Mouse (Mus musculus): ENCODE data around the gene Poldip3.

GRCm38 (mm10) chr15:83161062-83161748 lies 12.0 kb upstream of the Poldip3 start:
- TF ChIP-seq EP300 (IDR thresholded peaks at IDR 0.05; ENCODE audit: low read length), result no peak
- no peak for TF ChIP-seq USF1 (IDR thresholded peaks at IDR 0.05; ENCODE audit: low read depth, low read length)
- no peak for TF ChIP-seq POLR2A (IDR thresholded peaks at IDR 0.05; ENCODE audit: low read depth, low read length)
- TF ChIP-seq MEF2A (IDR thresholded peaks at IDR 0.05; ENCODE audit: borderline replicate concordance, low read depth, low read length), result no peak
- TF ChIP-seq MAFK (IDR thresholded peaks at IDR 0.05; ENCODE audit: insufficient replicate concordance, low read length), result no peak
- no peak for TF ChIP-seq CTCF (conservative IDR thresholded peaks at IDR 0.05 in 1 of 2, IDR thresholded peaks at IDR 0.05 in 1 of 2; ENCODE audit: low read depth in 2 of 2, low read length in 2 of 2)
- no peak for TF ChIP-seq ZMIZ1 (IDR thresholded peaks at IDR 0.05; ENCODE audit: low read depth, low read length)
- TF ChIP-seq NELFE (IDR thresholded peaks at IDR 0.05; ENCODE audit: low read depth, low read length), result no peak
- TF ChIP-seq CHD2 (IDR thresholded peaks at IDR 0.05; ENCODE audit: low read length), result no peak
- TF ChIP-seq TCF12 (IDR thresholded peaks at IDR 0.05; ENCODE audit: low read depth, low read length), result no peak
- no peak for TF ChIP-seq ETS1 (conservative IDR thresholded peaks at IDR 0.05; ENCODE audit: low read depth, low read length)
- TF ChIP-seq ELF1 (IDR thresholded peaks at IDR 0.05; ENCODE audit: low read depth, low read length), result no peak
- no peak for TF ChIP-seq KAT2A (IDR thresholded peaks at IDR 0.05; ENCODE audit: insufficient replicate concordance, low read length)

All from CH12.LX (cell line).